Mouse (Mus musculus): ENCODE results near the gene Taok3.

GRCm38 (mm10) chr5:117114581-117115192, 5.2 kb upstream of the Taok3 start:
- TF ChIP-seq CTCF (IDR thresholded peaks at IDR 0.05; ENCODE audit: insufficient read depth, low read depth, low read length) (no peak), POLR2A (IDR thresholded peaks at IDR 0.05; ENCODE audit: insufficient read depth, low read depth, low read length) (no peak)

Measured in olfactory bulb, adult 2 months (tissue).